Comparison of ENCODE assay signal across 17 mouse cellular contexts in genomic region chr19:48294251-48294650, GRCm38 (mm10).
"Had no signal": no experiment of that assay in that cellular context is flagged by ENCODE, and none has a peak within 500 bp of the region (broad histone marks: within the 10 kb centered on the region; RNA-seq: fewer than 3 reads in every experiment).

No protein-coding gene starts in this region.

- H3K4me1 ChIP-seq: lung, embryonic 15.5 days; megakaryocyte, embryonic 14.5 days; midbrain, embryonic 13.5 days; midbrain, embryonic 15.5 days; neural tube, embryonic 12.5 days; stomach, embryonic 15.5 days had no signal

- H3K36me3 ChIP-seq: lung, embryonic 15.5 days; midbrain, embryonic 13.5 days; midbrain, embryonic 15.5 days; neural tube, embryonic 12.5 days; stomach, embryonic 15.5 days had no signal

- H3K9ac ChIP-seq: liver, postnatal 0 days; lung, embryonic 15.5 days; midbrain, embryonic 13.5 days; midbrain, embryonic 15.5 days; neural tube, embryonic 12.5 days; stomach, embryonic 15.5 days had no signal

- H3K9me3 ChIP-seq: lung, embryonic 15.5 days; midbrain, embryonic 13.5 days; midbrain, embryonic 15.5 days; neural tube, embryonic 12.5 days; stomach, embryonic 15.5 days had no signal

- H3K4me3 ChIP-seq: lung, embryonic 15.5 days; midbrain, embryonic 13.5 days; midbrain, embryonic 15.5 days; neural tube, embryonic 12.5 days; stomach, embryonic 15.5 days had no signal

- H3K4me2 ChIP-seq: lung, embryonic 15.5 days; midbrain, embryonic 11.5 days; midbrain, embryonic 13.5 days; midbrain, embryonic 15.5 days; neural tube, embryonic 12.5 days; stomach, embryonic 15.5 days had no signal

- DNase-seq: liver, postnatal 0 days; lung, adult 2 months; lung, postnatal 14 days; lung, postnatal 36 days; thymus, adult 2 months; thymus, postnatal 25 days; thymus, postnatal 4 days had no signal

- H3K27ac ChIP-seq: lung, embryonic 15.5 days; macrophage; midbrain, embryonic 13.5 days; midbrain, embryonic 15.5 days; neural tube, embryonic 12.5 days; stomach, embryonic 15.5 days; stomach, postnatal 0 days had no signal

- ATAC-seq: liver, postnatal 0 days; lung, postnatal 0 days; midbrain, embryonic 13.5 days; midbrain, embryonic 15.5 days had no signal

- H3K27me3 ChIP-seq: lung, embryonic 15.5 days; megakaryocyte, embryonic 14.5 days; midbrain, embryonic 13.5 days; midbrain, embryonic 15.5 days; neural tube, embryonic 12.5 days; stomach, embryonic 15.5 days had no signal
